Mouse (Mus musculus) megakaryocyte, adult 5-6 weeks (primary cell): Measurements from ENCODE around the gene Crisp2. TPM values are rescaled to one million over a fixed set of nuclear protein-coding genes. Genes with fewer than 3 reads are reported as not detected.

ENCODE experiments used
- ATAC-seq: 2 replicates; pipeline ENCODE4 v1.8.0; 2016; ENCODE audit warnings: mild to moderate bottlenecking, inconsistent platforms; ENCODE audit not compliant: poor library complexity, severe bottlenecking
- total RNA-seq, 2 experiments: library from RNA; stranded (forward) in 1 of 2; stranded (reverse) in 1 of 2; fragments of 153-499, 151-499 nt in 1 of 2; fragments of 221-1000, 200-1000 nt in 1 of 2; gene quantifications; 2 replicates each; pipeline versions ENCODE4 v1.2.3 to v1.2.4; 2015 to 2017

Crisp2 gene
- total RNA-seq (2015) = not detected in 2 replicates
- total RNA-seq (2017) = not detected in 2 replicates

DNA sequence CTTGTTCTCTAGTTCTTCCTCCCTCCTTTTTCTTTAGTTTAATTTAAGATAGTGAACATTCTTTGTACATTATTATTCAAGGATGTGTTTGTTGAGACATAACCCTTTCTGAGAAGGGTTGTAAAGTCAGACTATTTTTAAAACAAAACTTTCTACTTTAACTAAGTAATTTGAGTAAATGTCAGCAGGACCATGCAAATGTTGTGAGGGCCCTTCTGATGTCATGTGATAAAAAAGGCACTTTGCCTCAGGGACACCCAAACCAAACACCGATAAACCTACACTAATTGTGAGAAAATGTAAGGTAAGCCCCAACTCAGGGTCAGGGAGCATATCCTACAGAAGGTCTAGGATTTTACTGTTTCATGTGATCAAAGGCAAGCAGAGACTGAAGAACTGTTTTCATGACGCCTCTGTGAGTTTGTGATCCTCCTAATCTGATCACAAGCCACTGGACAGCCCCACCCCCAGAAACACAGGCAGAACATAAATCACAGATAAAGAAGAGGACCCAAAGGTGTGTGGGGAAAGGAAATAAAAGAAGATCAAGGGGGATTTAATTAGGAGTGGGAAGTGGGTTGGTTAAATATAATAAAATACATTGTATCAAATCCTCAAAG, at the start of gene Crisp2:
Gene Crisp2, minus strand, starts transcription at position 51 of the 620 bp plus-strand sequence.
- no peak for ATAC-seq

DNA sequence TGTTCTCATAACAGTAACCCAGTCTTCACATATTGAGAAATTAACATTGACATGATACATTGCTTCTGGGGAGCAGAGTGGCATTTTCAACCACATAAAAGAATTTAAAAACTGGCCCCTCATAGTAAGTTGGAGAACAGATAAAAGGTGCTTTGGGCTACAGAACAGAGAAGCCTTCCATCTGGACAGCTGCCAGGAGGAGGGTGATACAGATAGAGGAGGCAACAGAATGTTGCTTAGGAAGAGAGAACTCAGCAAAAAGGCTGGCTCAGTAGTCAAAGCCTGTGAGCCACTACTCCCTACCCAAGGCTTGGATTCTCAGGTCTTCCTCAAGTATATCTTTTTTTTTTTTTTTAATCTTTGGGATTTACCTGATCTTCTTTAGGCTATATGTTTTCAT, 48.3 kb upstream of the Crisp2 start:
- ATAC-seq = no peak

DNA sequence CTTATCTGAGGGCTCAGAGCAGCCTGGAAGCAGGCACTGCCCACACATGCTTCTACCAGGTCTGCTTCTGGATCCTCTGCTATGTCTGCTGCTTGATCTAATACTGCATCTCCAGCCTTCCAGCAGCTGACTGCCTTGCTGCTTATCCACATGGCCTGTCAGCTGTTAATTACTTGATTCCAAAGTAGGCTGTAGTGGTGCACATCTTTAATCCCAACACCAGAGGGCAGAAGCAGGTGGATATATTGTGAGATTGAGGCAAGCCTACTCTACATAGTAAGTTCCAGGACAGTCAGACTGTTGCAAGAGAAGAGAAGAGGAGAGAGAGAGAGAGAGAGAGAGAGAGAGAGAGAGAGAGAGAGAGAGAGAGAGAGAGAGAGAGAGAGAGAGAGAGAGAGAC, 30.5 kb upstream of the Crisp2 start:
- peak; percentile 49; the same call in 1 of the 2 replicates for ATAC-seq

GRCm38 (mm10) chr17:40831870-40832269, 25.1 kb upstream of the Crisp2 start:
- no peak for ATAC-seq

- ATAC-seq = peak; percentile 84
Measured at GRCm38 (mm10) chr17:40824549-40824948, 17.7 kb upstream of the Crisp2 start.

GRCm38 (mm10) chr17:40823817-40824216, 17.0 kb upstream of the Crisp2 start:
- peak; percentile 38; the same call in 1 of the 2 replicates for ATAC-seq

DNA sequence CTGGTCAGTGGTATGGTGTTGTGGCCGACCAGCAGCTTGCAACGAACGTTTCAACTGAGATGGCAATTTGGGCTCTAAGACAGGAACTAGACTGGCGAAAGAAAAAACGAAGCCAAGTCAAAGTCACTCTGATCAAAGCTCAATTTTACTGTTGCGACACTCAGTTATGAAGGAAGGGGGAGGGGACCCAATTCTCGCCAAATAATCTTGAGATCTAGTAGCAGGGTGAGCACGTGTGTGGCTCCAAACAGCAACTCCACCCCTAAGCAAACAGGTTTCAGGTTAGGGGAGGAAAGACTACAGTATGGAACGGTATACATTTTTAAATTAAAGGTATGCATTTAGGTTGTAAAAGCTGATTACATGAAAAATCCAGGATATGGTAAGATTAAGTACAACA, 14.7 kb upstream of the Crisp2 start:
- no peak for ATAC-seq

- no peak for ATAC-seq
Measured at GRCm38 (mm10) chr17:40817340-40817943, 10.6 kb upstream of the Crisp2 start.

DNA sequence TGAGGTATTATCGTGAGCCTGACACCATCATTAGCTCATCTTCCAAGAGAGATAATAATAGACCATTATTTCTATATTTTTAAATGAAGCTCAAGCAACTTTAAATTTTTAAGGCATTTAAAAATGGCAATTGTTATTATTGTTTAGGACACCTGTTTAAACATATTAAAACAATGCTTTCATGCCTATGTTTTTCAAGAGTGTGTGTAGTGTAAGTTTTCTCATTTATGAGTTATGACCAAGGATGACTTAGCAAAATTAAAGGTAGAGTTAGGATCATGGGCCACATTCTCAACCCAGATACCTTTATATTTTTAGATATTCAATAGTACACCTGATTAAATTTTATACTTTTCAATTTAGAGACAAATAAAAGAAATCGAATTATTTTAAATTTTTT, 5.5 kb upstream of the Crisp2 start:
- ATAC-seq = no peak

- no peak for ATAC-seq
Measured at GRCm38 (mm10) chr17:40811560-40811959, 4.8 kb upstream of the Crisp2 start.

DNA sequence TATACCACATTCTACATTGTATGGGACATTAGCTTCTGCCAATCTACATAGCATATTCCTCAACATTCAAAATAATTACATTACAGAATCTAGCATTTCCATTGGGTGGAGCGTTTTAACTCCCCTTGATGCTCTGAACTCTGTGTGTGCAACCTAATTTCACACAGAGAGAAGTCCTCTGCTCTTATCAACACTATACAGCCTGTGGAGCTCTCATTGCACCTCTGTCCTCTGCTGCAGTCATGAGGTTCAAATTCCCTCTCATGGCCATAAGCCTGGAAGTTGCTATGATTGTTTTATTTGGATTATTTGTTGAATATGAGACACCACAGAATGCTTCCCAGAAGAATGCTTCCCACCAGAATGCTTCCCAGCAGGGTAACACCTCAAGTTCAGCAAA, 4.1 kb upstream of the Crisp2 start, which contains the start of gene Rhag:
Gene Rhag, plus strand, starts transcription at position 193 of the 400 bp plus-strand sequence.
- peak; percentile 27; the same call in 1 of the 2 replicates for ATAC-seq

DNA sequence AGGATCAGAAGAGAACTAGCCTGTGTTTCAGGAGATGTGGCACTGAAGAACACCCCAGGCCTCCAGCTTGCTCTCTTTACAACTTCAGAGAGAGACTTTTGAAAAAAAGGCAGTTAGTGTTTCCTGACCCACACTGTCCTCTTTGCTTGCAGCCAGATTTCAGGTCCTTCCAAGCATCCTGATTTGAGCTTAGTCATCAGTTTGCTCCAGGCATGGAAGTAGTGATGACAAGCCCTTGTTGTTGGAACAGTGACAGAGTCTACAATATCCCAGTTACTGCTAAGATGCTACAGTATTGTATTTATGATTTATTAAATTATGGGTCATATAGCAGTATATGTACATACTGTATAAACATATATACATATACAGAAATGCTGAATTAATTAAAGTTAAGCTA, 1.3 kb upstream of the Crisp2 start:
- ATAC-seq = no peak

- peak; percentile 57 for ATAC-seq
Measured at GRCm38 (mm10) chr17:40806550-40806949, 253 bp downstream of the Crisp2 start.

DNA sequence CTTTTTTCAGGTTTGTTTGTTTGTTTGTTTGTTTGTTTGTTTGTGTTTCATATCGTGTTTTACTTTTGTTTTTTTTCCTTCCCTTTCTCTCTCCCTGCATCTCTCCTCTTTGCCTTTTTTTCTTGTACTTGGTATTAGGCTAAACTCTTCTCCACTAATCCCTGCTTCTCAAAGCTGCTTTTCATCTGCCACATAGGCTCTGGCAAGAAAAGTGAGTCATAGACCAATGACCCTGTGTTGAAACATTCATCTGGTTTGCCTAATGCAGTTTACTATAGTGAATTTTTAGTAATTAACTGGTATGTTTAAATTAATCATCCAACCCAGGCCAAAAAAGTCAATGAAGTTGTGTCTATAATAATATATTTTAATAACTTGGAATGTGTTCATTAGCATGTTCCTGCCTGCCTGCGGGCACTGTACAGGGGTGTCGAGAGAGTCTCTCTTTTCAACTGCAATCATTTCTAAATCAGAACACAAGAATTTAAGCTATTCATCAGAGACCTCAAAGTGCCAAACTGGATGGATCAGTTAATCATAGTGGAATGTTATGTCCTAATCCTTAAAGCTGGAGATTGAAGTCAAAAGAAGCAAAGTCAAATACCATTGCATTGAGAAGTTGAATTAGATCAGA, 4.0 kb downstream of the Crisp2 start:
- ATAC-seq = no peak

DNA sequence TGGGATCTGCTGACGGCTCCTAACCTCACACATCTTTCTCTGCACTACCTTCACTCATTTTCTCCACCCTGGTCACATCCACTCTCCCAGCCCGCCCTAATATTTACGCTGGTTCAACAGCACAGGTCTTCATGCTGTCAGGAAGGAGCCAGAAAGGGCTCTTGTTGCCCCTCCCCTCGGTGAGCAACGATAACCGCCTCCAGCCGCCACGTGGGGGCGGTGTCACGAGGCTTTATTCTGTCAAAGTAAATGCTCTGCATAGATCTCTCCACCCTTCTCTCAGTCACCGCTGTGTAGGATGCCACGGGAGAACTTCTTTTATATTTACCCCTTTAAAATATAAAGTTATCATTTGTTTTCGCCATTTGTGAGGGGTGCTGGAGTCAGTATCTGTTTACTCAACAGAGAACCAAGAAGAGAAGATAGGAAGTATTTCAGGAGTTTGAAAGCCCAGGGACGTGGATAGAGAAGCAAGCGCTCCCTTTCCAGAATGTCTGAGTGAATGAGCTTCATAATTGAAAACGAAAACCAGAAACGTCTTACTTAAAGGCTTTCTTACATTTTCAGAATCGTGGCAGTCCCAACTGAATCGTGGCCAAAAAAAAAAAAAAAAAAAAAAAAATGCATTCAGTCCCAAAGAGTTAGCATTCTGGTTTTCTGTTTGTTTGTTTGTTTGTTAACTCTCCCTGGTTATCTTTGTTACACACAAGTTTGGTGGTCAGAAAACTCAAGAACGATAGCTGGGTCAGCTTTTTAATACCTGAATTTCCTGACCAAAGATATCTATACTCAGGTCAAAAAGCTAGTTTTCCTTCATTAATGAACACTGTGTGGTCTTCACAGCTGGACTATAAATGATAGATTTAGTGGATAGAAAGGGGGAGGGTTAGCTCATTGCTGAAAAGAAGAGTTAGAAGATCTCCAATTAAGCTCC, 12.6 kb downstream of the Crisp2 start:
- peak; percentile 85 for ATAC-seq

DNA sequence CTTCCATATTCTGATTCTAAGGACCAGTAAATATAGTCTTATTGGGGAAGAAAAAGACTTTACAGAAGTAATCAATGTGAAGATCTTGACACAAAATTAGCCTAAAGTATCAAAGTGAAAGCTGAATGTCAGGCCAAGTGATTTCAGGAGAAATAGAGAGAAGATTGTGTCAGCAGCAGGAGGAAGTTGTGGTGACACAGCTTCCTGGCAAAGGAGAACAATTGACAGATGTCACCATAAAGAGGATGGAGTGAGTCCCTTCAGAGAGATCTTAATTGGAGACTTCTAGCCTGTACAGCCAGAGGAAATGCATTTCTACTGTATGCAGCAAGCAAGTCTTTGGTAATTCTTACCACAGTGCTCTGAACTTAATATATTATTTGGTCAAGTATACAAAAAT, 16.9 kb downstream of the Crisp2 start:
- peak; percentile 93 for ATAC-seq

- no peak for ATAC-seq
Measured at GRCm38 (mm10) chr17:40767120-40767519, 39.7 kb downstream of the Crisp2 start.

DNA sequence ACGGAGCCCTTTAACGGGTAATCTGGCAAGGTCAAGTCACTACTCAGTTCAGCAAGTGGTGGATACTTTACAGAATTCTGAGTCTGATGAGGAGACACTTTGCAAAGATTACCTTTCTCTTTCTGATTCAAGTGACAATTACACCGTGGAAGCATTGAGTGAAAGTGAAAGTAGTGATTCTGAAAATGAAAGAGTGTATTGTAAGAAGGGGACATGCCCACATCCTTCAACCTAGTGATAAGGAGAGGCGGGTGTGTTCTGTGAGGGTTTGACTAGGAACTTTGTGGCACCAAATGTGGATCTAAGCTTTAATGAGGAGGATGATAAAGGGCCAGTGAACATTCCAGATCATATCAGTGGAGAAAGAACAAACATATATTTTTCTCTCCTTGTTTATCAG, 43.1 kb downstream of the Crisp2 start:
- ATAC-seq = no peak

- ATAC-seq = no peak
Measured at GRCm38 (mm10) chr17:40731724-40732123, 75.1 kb downstream of the Crisp2 start.

- no peak for ATAC-seq
Measured at GRCm38 (mm10) chr17:40731296-40731695, 75.5 kb downstream of the Crisp2 start.

DNA sequence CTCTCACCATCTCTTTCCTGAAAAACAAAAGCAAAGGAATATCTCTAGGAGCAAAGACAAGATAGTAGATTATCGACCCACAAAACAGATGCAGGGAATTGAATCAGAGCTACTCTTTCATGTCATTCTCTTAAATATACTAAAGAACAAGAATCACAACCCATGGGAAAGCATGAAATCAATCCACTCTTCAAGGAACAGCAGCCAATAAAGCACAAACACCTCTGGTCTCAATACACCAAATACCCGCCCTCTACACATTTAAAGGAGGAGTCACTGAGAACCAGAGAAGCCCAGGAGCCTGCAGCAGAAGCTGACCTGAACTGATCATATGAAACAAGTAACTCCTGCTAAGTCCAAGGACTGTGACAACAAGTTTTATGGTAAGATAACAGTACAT, 80.0 kb downstream of the Crisp2 start, which contains the start of gene Esp1:
Gene Esp1, plus strand, starts transcription at position 301 of the 400 bp plus-strand sequence.
- no peak for ATAC-seq
